Mouse (Mus musculus): ENCODE results near the gene Pgghg. TPM values are rescaled to one million over a fixed set of nuclear protein-coding genes. Genes with fewer than 3 reads are reported as not detected.
A peak's percentile ranks its signal among the peaks of the same experiment; 100 is the strongest.

The Pgghg gene
- polyA plus RNA-seq, 1 experiment from 2014 or later, result 23.0 TPM

DNA sequence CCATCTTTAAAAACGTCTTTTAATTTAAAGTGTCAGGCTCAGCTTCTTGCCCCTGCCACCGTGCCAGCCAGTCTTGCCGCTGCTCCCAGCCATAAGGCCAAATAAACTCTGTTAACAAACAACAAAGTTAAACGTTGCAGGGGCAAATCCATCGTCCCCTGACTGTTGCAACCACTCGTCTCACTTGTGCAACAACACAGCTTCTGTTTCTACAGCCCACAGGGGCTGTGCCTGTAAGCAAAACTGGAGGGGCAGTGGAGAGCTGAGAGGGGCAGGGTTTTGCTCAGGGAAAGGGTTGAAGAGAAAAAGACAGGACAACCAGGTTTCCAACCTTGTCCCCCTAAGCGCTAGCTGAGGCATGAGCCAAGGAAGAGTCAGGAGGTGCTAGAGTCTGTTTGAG lies 33.0 kb upstream of the Pgghg start:
- H3K9me3 ChIP-seq, result no peaks in the 10 kb centered on the region
- no peak for ATAC-seq (ENCODE audit: insufficient number of reproducible peaks, insufficient read depth, low FRiP score, low TSS enrichment)
- H3K4me3 ChIP-seq, result peak overlapping the region; percentile 41; the same call in 1 of the 2 replicates
- H3K4me1 ChIP-seq, result no peaks in the 10 kb centered on the region; the same call in 1 of the 2 replicates
- WGBS, result 44% methylated on average over 7 of the region's 7 CpGs
- no peak overlapping the region for H3K9ac ChIP-seq
- no peaks in the 10 kb centered on the region for H3K27me3 ChIP-seq
- no peak overlapping the region for H3K27ac ChIP-seq
- H3K4me2 ChIP-seq (replicated peaks), result peak overlapping the region; percentile 71
- H3K36me3 ChIP-seq, result no peaks in the 10 kb centered on the region

DNA sequence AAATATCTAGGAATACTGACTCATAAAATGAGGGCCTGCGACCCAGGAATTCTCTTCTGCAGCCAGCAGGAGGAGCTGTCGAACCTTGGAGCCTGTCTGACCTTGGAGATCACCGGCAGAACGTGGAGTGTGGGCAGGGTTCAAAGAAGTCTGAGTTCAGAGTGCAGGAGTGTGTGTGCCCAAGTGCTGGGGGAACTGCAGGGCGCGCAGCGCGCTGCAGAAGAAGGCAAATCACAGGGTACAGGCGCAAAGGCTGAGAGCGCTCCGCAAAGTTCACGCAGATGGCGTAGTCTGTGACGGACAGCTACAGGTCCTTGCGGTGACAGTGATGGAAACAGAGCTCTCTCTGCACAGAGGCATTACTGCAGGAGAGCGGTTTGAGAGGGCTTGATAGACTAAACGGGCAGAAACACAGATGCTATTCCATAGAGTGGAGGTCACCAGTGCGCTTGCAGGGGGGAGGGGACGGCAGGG lies 32.5 kb upstream of the Pgghg start:
- under 1% methylated on average over 19 of the region's 19 CpGs for WGBS

DNA sequence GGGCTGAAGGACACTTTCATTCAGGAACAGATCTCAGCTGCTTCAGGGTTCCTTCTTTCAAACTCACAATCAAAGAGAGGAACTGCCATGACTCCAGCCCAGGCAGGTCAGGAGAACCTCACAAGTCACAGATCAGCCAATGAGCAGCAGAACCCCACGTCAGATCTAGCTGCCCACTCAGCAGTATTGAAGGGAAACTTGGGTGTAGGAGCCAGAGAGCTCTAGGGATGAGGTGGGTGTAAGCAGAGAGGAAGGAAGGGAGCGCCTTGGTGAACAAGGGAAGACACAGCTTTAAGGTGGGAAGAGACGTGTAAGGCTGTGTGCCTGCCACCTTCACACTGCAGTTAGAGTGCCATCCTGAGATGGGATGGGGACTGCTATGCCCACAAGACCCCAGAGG lies 28.9 kb upstream of the Pgghg start:
- WGBS, result 65% methylated on average over 3 of the region's 3 CpGs

More for the DNA sequence above, 32.5 kb upstream of the Pgghg start:
- ATAC-seq (ENCODE audit: insufficient number of reproducible peaks, insufficient read depth, low FRiP score, low TSS enrichment), result 0 out of 2 replicates have a peak, but pooled peaks have one; percentile 54
- peak overlapping the region; percentile 37; the same call in 1 of the 2 replicates for H3K9ac ChIP-seq
- no peaks in the 10 kb centered on the region for H3K9me3 ChIP-seq
- H3K4me1 ChIP-seq, result no peaks in the 10 kb centered on the region; the same call in 1 of the 2 replicates
- H3K27me3 ChIP-seq, result no peaks in the 10 kb centered on the region
- peak overlapping the region; percentile 71 for H3K4me2 ChIP-seq (replicated peaks)
- no peaks in the 10 kb centered on the region for H3K36me3 ChIP-seq
- peak overlapping the region; percentile 41 for H3K4me3 ChIP-seq
- no peak overlapping the region for H3K27ac ChIP-seq

GRCm38 (mm10) chr7:140912846-140913482 lies 28.2 kb upstream of the Pgghg start:
- Histone ChIP-seq H3K36me3 (no peaks in the 10 kb centered on the region), H3K9ac (no peak overlapping the region), H3K9me3 (no peaks in the 10 kb centered on the region), H3K4me2 (replicated peaks) (no peak overlapping the region), H3K27ac (no peak overlapping the region), H3K4me3 (no peak overlapping the region), H3K27me3 (no peaks in the 10 kb centered on the region), H3K4me1 (no peaks in the 10 kb centered on the region; the same call in 1 of the 2 replicates)
- no peak for ATAC-seq (ENCODE audit: insufficient number of reproducible peaks, insufficient read depth, low FRiP score, low TSS enrichment)
- WGBS, result 58% methylated on average over 5 of the region's 5 CpGs

More for the DNA sequence above, 28.9 kb upstream of the Pgghg start:
- no peaks in the 10 kb centered on the region; the same call in 1 of the 2 replicates for H3K4me1 ChIP-seq
- ATAC-seq (ENCODE audit: insufficient number of reproducible peaks, insufficient read depth, low FRiP score, low TSS enrichment), result no peak
- no peak overlapping the region for H3K9ac ChIP-seq
- no peak overlapping the region for H3K27ac ChIP-seq
- no peaks in the 10 kb centered on the region for H3K27me3 ChIP-seq
- no peak overlapping the region for H3K4me3 ChIP-seq
- no peaks in the 10 kb centered on the region for H3K9me3 ChIP-seq
- H3K36me3 ChIP-seq, result no peaks in the 10 kb centered on the region
- no peak overlapping the region for H3K4me2 ChIP-seq (replicated peaks)

DNA sequence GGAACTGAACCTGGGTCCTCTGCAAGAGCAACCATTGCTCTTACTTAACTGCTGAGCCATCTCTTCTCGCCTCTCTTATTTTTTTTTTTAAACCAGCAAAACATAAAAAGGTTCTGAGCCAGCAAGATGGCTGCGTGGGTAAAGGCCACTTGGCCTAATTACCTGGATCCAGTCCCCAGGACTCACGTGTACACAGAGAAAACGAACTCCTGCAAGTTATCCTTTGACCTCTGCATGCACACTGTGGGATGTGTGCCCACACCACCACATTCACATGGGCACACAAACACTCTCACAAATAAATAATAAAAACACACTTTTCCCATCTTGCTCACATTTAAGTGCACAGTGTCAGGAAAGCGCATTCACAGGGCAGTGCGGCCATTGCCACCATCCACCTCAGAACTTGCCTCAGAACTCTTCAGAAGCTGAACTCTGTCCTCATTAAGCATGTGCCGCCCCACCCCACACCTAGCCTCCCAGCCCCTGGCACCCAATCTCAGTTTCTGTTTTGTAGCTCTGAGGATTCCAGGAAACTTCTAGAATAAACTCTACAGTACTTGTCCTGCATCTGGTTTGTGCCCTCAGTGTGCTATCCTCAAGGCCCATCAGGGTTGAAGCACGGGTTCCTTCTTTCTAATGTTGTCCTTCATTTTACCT lies 27.0 kb upstream of the Pgghg start:
- no peak overlapping the region for H3K9ac ChIP-seq
- no peaks in the 10 kb centered on the region for H3K9me3 ChIP-seq
- no peak overlapping the region for H3K27ac ChIP-seq
- 80% methylated on average over 8 of the region's 8 CpGs for WGBS
- H3K4me3 ChIP-seq, result no peak overlapping the region
- ATAC-seq (ENCODE audit: insufficient number of reproducible peaks, insufficient read depth, low FRiP score, low TSS enrichment), result no peak
- no peak overlapping the region for H3K4me2 ChIP-seq (replicated peaks)
- H3K36me3 ChIP-seq, result no peaks in the 10 kb centered on the region
- peaks cover 7% of the 10 kb centered on the region for H3K27me3 ChIP-seq
- H3K4me1 ChIP-seq, result no peaks in the 10 kb centered on the region

DNA sequence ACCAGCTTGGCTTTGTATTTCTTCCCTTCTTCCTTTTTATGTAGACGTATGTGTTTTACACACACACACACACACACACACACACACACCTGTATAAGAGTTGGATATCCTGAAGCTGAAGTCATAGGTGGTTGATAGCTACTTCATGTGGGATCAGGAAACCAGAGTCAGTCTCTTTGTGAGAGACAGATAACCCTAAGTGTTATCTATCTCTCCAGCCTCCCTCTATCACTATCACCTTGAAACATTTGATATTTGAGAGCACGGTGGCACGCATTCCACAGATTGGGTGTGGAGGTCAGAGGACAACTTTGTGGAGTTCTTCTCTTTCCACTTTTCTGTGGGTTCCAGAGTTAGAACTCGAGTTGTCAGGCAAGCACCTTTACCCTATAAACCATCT lies 21.3 kb upstream of the Pgghg start:
- no peaks in the 10 kb centered on the region for H3K9me3 ChIP-seq
- H3K36me3 ChIP-seq, result no peaks in the 10 kb centered on the region
- H3K9ac ChIP-seq, result no peak overlapping the region
- H3K27ac ChIP-seq, result no peak overlapping the region
- 64% methylated on average over 4 of the region's 4 CpGs for WGBS
- peaks cover 8% of the 10 kb centered on the region for H3K4me1 ChIP-seq
- no peak overlapping the region for H3K4me2 ChIP-seq (replicated peaks)
- H3K27me3 ChIP-seq, result peaks cover 64% of the 10 kb centered on the region
- no peak for ATAC-seq (ENCODE audit: insufficient number of reproducible peaks, insufficient read depth, low FRiP score, low TSS enrichment)
- no peak overlapping the region for H3K4me3 ChIP-seq

DNA sequence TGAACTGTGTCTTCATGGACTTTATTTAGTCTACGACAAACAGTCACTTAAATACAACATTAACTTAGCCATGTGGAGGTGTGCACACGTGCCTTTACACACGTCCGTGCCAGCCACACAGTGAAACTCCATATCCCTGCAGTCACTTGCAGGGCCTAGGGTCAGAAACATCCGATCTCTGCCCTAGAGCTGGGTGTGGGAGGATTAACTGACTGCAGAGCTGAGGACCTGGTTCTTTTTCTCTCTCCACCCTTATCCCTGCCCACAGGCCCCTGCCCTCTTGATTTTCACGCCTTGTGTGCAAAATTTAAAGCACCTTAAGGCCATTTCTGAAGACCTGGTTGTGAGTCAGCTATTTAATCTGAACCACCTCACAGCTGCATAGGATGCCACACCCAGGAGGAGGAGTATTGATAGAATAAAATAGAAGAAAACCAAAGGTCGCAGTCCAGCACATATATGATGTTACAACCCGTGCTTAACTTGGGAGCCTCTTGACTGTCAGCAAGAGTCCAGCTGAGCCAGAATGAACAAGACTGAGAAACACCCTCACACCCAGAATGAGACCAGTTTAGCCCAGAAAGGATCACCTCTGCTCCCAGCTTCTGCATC lies 20.7 kb upstream of the Pgghg start, which contains the start of gene Nlrp6:
TSS of gene Nlrp6 (plus strand) at position 485 of the 612 bp plus-strand sequence.
- H3K27me3 ChIP-seq, result peaks cover 70% of the 10 kb centered on the region
- H3K4me2 ChIP-seq (replicated peaks), result no peak within 1 kb of the TSS
- no peak within 1 kb of the TSS for H3K9ac ChIP-seq
- H3K4me3 ChIP-seq, result no peak within 1 kb of the TSS
- no peaks in the 10 kb centered on the region for H3K9me3 ChIP-seq
- H3K27ac ChIP-seq, result no peak within 1 kb of the TSS
- 69% methylated on average over 8 of the region's 8 CpGs for WGBS
- H3K4me1 ChIP-seq, result peaks cover 8% of the 10 kb centered on the region
- no peaks in the 10 kb centered on the region for H3K36me3 ChIP-seq
- ATAC-seq (ENCODE audit: insufficient number of reproducible peaks, insufficient read depth, low FRiP score, low TSS enrichment), result no peak

DNA sequence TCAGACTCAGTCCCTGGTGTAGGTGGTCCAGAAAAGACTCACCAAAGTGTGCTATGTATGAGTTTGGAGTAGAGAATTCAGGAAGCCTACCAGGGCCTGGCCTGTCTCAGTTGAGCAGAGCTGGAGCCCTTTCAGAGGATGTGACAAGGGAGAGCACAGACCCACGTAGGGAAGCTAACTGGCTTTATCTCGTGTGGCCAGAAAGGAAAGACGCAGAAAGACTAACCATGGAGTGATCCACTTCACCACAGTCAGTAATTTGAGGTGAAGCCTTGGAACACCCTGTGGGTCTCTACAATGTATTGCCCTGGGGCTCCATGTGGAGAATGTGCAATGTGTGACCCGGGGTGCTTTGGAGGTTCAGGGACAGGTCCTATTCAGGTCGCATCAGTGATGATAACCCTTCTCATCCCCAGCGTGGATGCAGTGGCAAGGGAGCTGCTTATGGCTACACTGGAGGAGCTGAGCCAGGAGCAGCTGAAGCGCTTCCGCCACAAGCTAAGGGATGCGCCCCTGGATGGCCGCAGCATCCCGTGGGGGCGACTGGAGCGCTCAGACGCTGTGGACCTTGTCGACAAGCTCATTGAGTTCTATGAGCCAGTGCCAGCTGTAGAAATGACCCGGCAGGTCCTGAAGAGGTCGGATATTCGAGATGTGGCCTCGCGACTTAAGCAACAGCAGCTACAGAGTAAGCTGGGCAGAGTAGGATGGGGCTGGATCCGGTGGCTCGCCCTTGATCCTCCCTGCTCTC lies 19.8 kb upstream of the Pgghg start:
- WGBS, result 26% methylated on average over 22 of the region's 22 CpGs
- Histone ChIP-seq H3K4me1 (peaks cover 8% of the 10 kb centered on the region), H3K9ac (no peak overlapping the region), H3K4me2 (replicated peaks) (0 out of 2 replicates have a peak overlapping the region, but pooled peaks have one; percentile 61), H3K9me3 (no peaks in the 10 kb centered on the region), H3K4me3 (no peak overlapping the region), H3K36me3 (no peaks in the 10 kb centered on the region), H3K27me3 (peaks cover 71% of the 10 kb centered on the region), H3K27ac (no peak overlapping the region)
- ATAC-seq (ENCODE audit: insufficient number of reproducible peaks, insufficient read depth, low FRiP score, low TSS enrichment), result 0 out of 2 replicates have a peak, but pooled peaks have one; percentile 10

DNA sequence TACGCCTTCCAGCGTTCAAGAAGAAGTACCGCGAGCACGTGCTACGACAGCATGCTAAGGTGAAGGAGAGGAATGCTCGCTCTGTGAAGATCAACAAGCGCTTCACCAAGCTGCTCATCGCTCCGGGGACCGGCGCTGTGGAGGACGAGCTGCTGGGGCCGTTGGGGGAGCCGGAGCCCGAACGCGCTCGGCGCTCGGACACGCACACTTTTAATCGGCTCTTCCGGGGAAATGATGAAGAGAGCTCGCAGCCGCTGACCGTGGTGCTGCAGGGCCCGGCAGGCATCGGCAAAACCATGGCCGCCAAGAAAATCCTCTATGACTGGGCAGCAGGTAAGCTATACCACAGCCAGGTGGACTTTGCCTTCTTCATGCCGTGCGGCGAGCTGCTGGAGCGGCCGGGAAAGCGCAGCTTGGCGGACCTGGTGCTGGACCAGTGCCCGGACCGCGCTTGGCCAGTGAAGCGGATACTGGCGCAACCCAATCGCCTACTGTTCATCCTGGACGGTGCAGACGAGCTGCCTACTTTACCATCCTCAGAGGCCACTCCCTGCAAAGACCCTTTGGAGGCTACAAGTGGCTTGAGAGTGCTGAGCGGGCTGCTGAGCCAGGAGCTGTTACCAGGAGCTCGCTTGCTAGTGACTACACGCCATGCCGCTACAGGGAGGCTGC lies 18.7 kb upstream of the Pgghg start:
- H3K9ac ChIP-seq, result peak overlapping the region; percentile 6; the same call in 1 of the 2 replicates
- H3K4me1 ChIP-seq, result peaks cover 8% of the 10 kb centered on the region
- H3K27ac ChIP-seq, result no peak overlapping the region
- peak overlapping the region; percentile 61 for H3K4me2 ChIP-seq (replicated peaks)
- peak overlapping the region; percentile 33 for H3K4me3 ChIP-seq
- H3K9me3 ChIP-seq, result no peaks in the 10 kb centered on the region
- under 1% methylated on average over 49 of the region's 49 CpGs for WGBS
- no peaks in the 10 kb centered on the region for H3K36me3 ChIP-seq
- peaks cover 74% of the 10 kb centered on the region for H3K27me3 ChIP-seq
- peak; percentile 44; the same call in 1 of the 2 replicates for ATAC-seq (ENCODE audit: insufficient number of reproducible peaks, insufficient read depth, low FRiP score, low TSS enrichment)

- WGBS, result 20% methylated on average over 30 of the region's 30 CpGs
- no peaks in the 10 kb centered on the region for H3K36me3 ChIP-seq
- H3K9me3 ChIP-seq, result no peaks in the 10 kb centered on the region
- peak overlapping the region; percentile 61 for H3K4me2 ChIP-seq (replicated peaks)
- H3K4me3 ChIP-seq, result peak overlapping the region; percentile 33
- no peak overlapping the region for H3K27ac ChIP-seq
- peaks cover 8% of the 10 kb centered on the region for H3K4me1 ChIP-seq
- no peak for ATAC-seq (ENCODE audit: insufficient number of reproducible peaks, insufficient read depth, low FRiP score, low TSS enrichment)
- H3K27me3 ChIP-seq, result peaks cover 73% of the 10 kb centered on the region
- H3K9ac ChIP-seq, result no peak overlapping the region; the same call in 1 of the 2 replicates
Observed at GRCm38 (mm10) chr7:140923070-140923775, 18.0 kb upstream of the Pgghg start.

Data from embryonic facial prominence, embryonic 12.5 days (tissue).